Mouse (Mus musculus) kidney, postnatal 0 days (tissue): ENCODE data around the gene Hes2. TPM values are rescaled to one million over a fixed set of nuclear protein-coding genes. Genes with fewer than 3 reads are reported as not detected.
A peak's percentile ranks its signal among the peaks of the same experiment; 100 is the strongest.

ENCODE experiments used
- ATAC-seq: fragments of 200-750 bp; cut with Nextera tagmentation; replicated peaks from 2 replicates; pipeline ENCODE4 v1.8.0; 2017; ENCODE audit warnings: low read depth, moderate number of reproducible peaks, moderate TSS enrichment, moderate library complexity; ENCODE audit not compliant: low FRiP score
- DNase-seq: peaks from one replicate; pipeline ENCODE4 v3.0.0-alpha.2; 2016; ENCODE audit warnings: low spot score
- H3K27ac ChIP-seq: fragments of 300-500 bp; sonication (generic); 2 replicates; pipeline ENCODE4 v1.5.1; 2014; ENCODE audit warnings: mild to moderate bottlenecking
- H3K27me3 ChIP-seq: fragments of 300-500 bp; sonication (generic); 2 replicates; pipeline ENCODE4 v1.6.1; 2014; ENCODE audit warnings: low read length, mixed read lengths; ENCODE audit not compliant: insufficient read depth
- H3K36me3 ChIP-seq: fragments of 300-500 bp; sonication (generic); 2 replicates; pipeline ENCODE4 v1.6.1; 2014; ENCODE audit warnings: low read length, mixed read lengths; ENCODE audit not compliant: insufficient read depth
- H3K4me1 ChIP-seq: fragments of 300-500 bp; sonication (generic); replicated peaks from 2 replicates; pipeline ENCODE4 v1.6.1; 2014; ENCODE audit warnings: antibody characterized with exemption, low read length, mixed read lengths; ENCODE audit not compliant: insufficient read depth
- H3K4me2 ChIP-seq: fragments of 300-500 bp; sonication (generic); 2 replicates; pipeline ENCODE4 v1.6.1; 2014; ENCODE audit warnings: mild to moderate bottlenecking, low read length, moderate library complexity, mixed read lengths
- H3K4me3 ChIP-seq: fragments of 300-500 bp; sonication (generic); replicated peaks from 2 replicates; pipeline ENCODE4 v1.5.1; 2014; ENCODE audit warnings: low read depth, low read length
- H3K9ac ChIP-seq: fragments of 300-500 bp; sonication (generic); 2 replicates; pipeline ENCODE4 v1.6.1; 2014; ENCODE audit warnings: low read depth, low read length
- H3K9me3 ChIP-seq: fragments of 300-500 bp; sonication (generic); replicated peaks from 2 replicates; pipeline ENCODE4 v1.6.1; 2016; ENCODE audit warnings: low read length, inconsistent platforms, mixed read lengths
- CTCF ChIP-seq: IDR thresholded peaks from 2 replicates; pipeline ENCODE4 v1.5.1; 2016; ENCODE audit warnings: antibody characterized with exemption, low read depth, mild to moderate bottlenecking, moderate library complexity
- WGBS: fragments of 180-500 bp; shearing (Covaris S2); extraction: QIAGEN DNeasy Blood & Tissue Kit; methylation state at CpG from one replicate; pipeline ENCODE4 v1.1.7; 2014; 5-methylcytosine and 5-hydroxymethylcytosine counted together
- polyA plus RNA-seq: library from polyadenylated mRNA; unstranded; fragments of >200 nt; fragmentation: Nextera tagmentation; extraction: Ambion mirVana; gene quantifications from 2 replicates; pipeline ENCODE4 v1.2.1, GENCODE M21; 2015

The Hes2 gene
- polyA plus RNA-seq, 1 experiment from 2014 or later = 0.41 TPM

- no peak overlapping the region for H3K4me2 ChIP-seq
- H3K9ac ChIP-seq = no peak overlapping the region
- no peak; the same call in 1 of the 2 replicates for ATAC-seq
- no peak for TF ChIP-seq CTCF
- peak overlapping the region; percentile 55 for H3K27ac ChIP-seq
- H3K27me3 ChIP-seq = no peaks in the 10 kb centered on the region
- H3K4me3 ChIP-seq = no peak overlapping the region
- peaks cover 24% of the 10 kb centered on the region for H3K4me1 ChIP-seq
- no peaks in the 10 kb centered on the region for H3K9me3 ChIP-seq
- H3K36me3 ChIP-seq = no peaks in the 10 kb centered on the region
- 58% methylated on average over 1 of the region's 1 CpGs for WGBS
- DNase-seq = peak; percentile 53
Observed at GRCm38 (mm10) chr4:152202418-152202817, 43.8 kb downstream of the Hes2 start.

GRCm38 (mm10) chr4:152202905-152203304 lies 44.2 kb downstream of the Hes2 start:
- TF ChIP-seq CTCF = no peak
- WGBS = 57% methylated on average over 3 of the region's 3 CpGs
- Histone ChIP-seq H3K4me3 (no peak overlapping the region), H3K4me1 (peaks cover 24% of the 10 kb centered on the region), H3K4me2 (no peak overlapping the region), H3K9ac (no peak overlapping the region), H3K27ac (peak overlapping the region; percentile 55), H3K36me3 (no peaks in the 10 kb centered on the region), H3K27me3 (no peaks in the 10 kb centered on the region), H3K9me3 (no peaks in the 10 kb centered on the region)
- ATAC-seq (no peak; the same call in 1 of the 2 replicates), DNase-seq (no peak)

- Histone ChIP-seq H3K27me3 (no peaks in the 10 kb centered on the region), H3K4me1 (peaks cover 27% of the 10 kb centered on the region), H3K9me3 (no peaks in the 10 kb centered on the region), H3K4me3 (no peak overlapping the region), H3K9ac (no peak overlapping the region), H3K4me2 (no peak overlapping the region), H3K27ac (no peak overlapping the region), H3K36me3 (no peaks in the 10 kb centered on the region)
- no peak for ATAC-seq
- peak; percentile 13; the same call in 1 of the 2 replicates for TF ChIP-seq CTCF
- 79% methylated on average over 6 of the region's 6 CpGs for WGBS
- no peak for DNase-seq
Observed at GRCm38 (mm10) chr4:152204663-152205062, 46.0 kb downstream of the Hes2 start.

- WGBS = 43% methylated on average over 6 of the region's 6 CpGs
- no peak for TF ChIP-seq CTCF
Observed at GRCm38 (mm10) chr4:152206199-152206598, 47.5 kb downstream of the Hes2 start.

DNA sequence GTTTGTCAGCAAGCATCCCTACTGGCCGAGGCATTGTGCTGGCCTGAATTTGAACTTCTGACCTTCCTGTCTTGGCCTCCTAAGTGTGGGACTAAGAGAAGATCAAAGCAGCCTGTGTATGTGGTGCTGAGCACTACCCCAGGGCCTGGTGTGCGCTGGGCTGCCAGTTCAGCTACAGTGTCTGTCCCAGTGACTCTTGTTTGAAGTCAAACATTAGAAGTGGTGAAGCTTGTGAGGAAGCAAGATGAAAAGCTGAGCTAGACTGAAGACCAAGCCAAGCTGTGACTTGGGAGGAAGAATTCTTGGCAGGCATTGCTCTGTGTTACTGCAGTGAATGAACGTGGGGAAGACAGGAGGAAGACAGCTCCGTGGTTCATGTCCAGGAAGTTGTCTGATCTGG lies 51.0 kb downstream of the Hes2 start:
- no peaks in the 10 kb centered on the region for H3K27me3 ChIP-seq
- 29% methylated on average over 4 of the region's 4 CpGs for WGBS
- no peaks in the 10 kb centered on the region for H3K9me3 ChIP-seq
- DNase-seq (peak; percentile 31), ATAC-seq (no peak)
- peaks cover 3% of the 10 kb centered on the region; the same call in 1 of the 2 replicates for H3K4me1 ChIP-seq
- H3K36me3 ChIP-seq = no peaks in the 10 kb centered on the region
- no peak overlapping the region for H3K4me2 ChIP-seq
- H3K9ac ChIP-seq = no peak overlapping the region
- H3K4me3 ChIP-seq = no peak overlapping the region
- H3K27ac ChIP-seq = no peak overlapping the region
- no peak for TF ChIP-seq CTCF

More at GRCm38 (mm10) chr4:152206199-152206598, 47.5 kb downstream of the Hes2 start:
- Histone ChIP-seq H3K4me1 (peaks cover 22% of the 10 kb centered on the region), H3K4me2 (no peak overlapping the region), H3K4me3 (no peak overlapping the region), H3K9ac (no peak overlapping the region), H3K27me3 (no peaks in the 10 kb centered on the region), H3K27ac (no peak overlapping the region), H3K36me3 (no peaks in the 10 kb centered on the region), H3K9me3 (no peaks in the 10 kb centered on the region)
- no peak for ATAC-seq
- DNase-seq = no peak

Other genes starting within 250 kb of the Hes2 start
- gene Dnajc11, start 225.2 kb upstream of the Hes2 start, polyA plus RNA-seq = 48.4 and 56.1 TPM in 2 replicates
- gene Thap3, start 169.9 kb upstream of the Hes2 start, polyA plus RNA-seq = 34.5 and 35.1 TPM in 2 replicates
- gene Phf13, start 162.6 kb upstream of the Hes2 start, polyA plus RNA-seq = 23.6 and 23.7 TPM in 2 replicates
- 10.7 and 11.2 TPM in 2 replicates for gene Klhl21, start 150.1 kb upstream of the Hes2 start, polyA plus RNA-seq
- gene Zbtb48, start 131.2 kb upstream of the Hes2 start, polyA plus RNA-seq = 14.4 and 16.3 TPM in 2 replicates
- gene Tas1r1, start 120.3 kb upstream of the Hes2 start, polyA plus RNA-seq = 0.39 and 0.45 TPM in 2 replicates
- gene Nol9, start 119.5 kb upstream of the Hes2 start, polyA plus RNA-seq = 20.0 and 20.5 TPM in 2 replicates
- gene Plekhg5, start 86.4 kb upstream of the Hes2 start, polyA plus RNA-seq = 18.3 and 19.3 TPM in 2 replicates
- 0.68 and 0.83 TPM in 2 replicates for gene Tnfrsf25, start 42.9 kb upstream of the Hes2 start, polyA plus RNA-seq
- gene Espn, start 6.5 kb upstream of the Hes2 start, polyA plus RNA-seq = 32.9 and 35.0 TPM in 2 replicates
- gene Acot7, start 19.3 kb downstream of the Hes2 start, polyA plus RNA-seq = 56.4 and 63.5 TPM in 2 replicates
- gene Gpr153, start 115.4 kb downstream of the Hes2 start, polyA plus RNA-seq = 4.6 and 5.2 TPM in 2 replicates
- not detected in 2 replicates for gene Hes3, start 132.8 kb downstream of the Hes2 start, polyA plus RNA-seq
- gene Icmt, start 138.4 kb downstream of the Hes2 start, polyA plus RNA-seq = 20.0 and 23.6 TPM in 2 replicates
- gene Rnf207, start 160.1 kb downstream of the Hes2 start, polyA plus RNA-seq = 0.45 and 1.1 TPM in 2 replicates
- 463 and 527 TPM in 2 replicates for gene Rpl22, start 166.9 kb downstream of the Hes2 start, polyA plus RNA-seq
- 0.04 and 0.09 TPM in 2 replicates for gene Chd5, start 179.8 kb downstream of the Hes2 start, polyA plus RNA-seq